Mouse (Mus musculus): ENCODE measurements around the gene Sst.

Gene Sst

GRCm38 (mm10) chr16:23885098-23885497 is 5.7 kb downstream of the Sst start:
- no peak for DNase-seq

GRCm38 (mm10) chr16:23855242-23855641 is 35.5 kb downstream of the Sst start:
- DNase-seq, result no peak

GRCm38 (mm10) chr16:23849720-23850119 is 41.0 kb downstream of the Sst start:
- DNase-seq, result no peak

- no peak for DNase-seq
Observed at GRCm38 (mm10) chr16:23849176-23849575, 41.6 kb downstream of the Sst start.

GRCm38 (mm10) chr16:23844622-23845021 is 46.1 kb downstream of the Sst start:
- DNase-seq, result no peak

GRCm38 (mm10) chr16:23842609-23843008 is 48.1 kb downstream of the Sst start:
- DNase-seq, result no peak
